Mouse (Mus musculus): ENCODE measurements around the gene Gpr182. TPM values are rescaled to one million over a fixed set of nuclear protein-coding genes. Genes with fewer than 3 reads are reported as not detected.
"Not testable (repeated sequence)": the region's sequence is repeated elsewhere in the genome, so short reads cannot be mapped to it uniquely, and the experiment has no call there.

The Gpr182 gene
- polyA plus RNA-seq (2016; fragmentation: Nextera tagmentation; extraction: Ambion mirVana) = 10.3 and 11.2 TPM in 2 replicates

DNA sequence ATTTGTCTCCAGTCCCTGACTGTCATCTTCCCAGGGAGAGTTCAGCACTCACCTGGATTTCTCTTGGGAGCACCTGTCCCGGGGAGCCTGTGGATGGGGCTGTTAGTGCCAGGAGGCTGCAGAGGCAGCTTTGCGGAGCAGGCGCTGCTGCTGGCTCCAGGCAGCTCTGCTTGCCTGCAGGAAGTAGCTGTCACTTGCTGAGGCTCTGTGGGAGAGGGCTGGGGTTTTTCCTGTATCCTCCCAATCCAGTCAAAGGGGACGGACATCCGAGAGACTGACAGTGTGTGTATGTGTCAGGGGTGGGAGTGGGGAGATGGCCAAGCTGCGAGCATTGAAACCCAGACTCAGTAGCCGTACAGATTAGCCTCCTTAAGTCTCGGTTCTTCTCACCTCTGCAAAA lies at the start of gene Gpr182:
TSS of gene Gpr182 (minus strand) at position 185 of the 400 bp plus-strand sequence.
- Histone ChIP-seq H3K27ac (0 out of 2 replicates have a peak within 1 kb of the TSS, but pooled peaks have one; percentile 10), H3K9ac (no peak within 1 kb of the TSS; the same call in 1 of the 2 replicates), H3K4me1 (peaks cover 58% of the 10 kb centered on the region), H3K4me2 (peak within 1 kb of the TSS; percentile 7), H3K27me3 (replicated peaks) (0 out of 2 replicates have a peak, but pooled peaks cover 8% of the 10 kb centered on the region), H3K36me3 (peaks cover 17% of the 10 kb centered on the region), H3K9me3 (replicated peaks) (no peaks in the 10 kb centered on the region), H3K4me3 (peak within 1 kb of the TSS; percentile 33)
- 32% methylated on average over 8 of the region's 8 CpGs for WGBS (ENCODE audit: insufficient replicate concordance)
- 0 out of 2 replicates have a peak, but pooled peaks have one; percentile 29 for ATAC-seq

DNA sequence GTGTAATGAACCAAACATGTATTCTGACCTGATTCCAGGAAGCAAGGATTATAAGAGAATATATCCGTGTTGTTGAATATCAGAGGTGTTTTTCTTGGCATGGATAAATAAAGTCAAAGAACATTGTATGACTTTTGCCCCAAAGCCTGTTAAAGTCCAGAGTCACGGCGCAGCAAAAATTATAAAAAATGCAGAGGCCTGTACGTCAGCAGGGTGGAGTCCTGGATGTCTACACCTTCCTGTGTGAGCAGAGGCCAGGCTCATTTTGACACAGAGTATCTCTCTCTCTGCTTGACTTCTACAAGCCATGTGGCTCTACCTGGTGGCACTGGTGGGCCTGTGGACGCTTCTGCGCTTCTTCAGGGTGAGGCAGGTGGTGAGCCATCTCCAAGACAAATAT lies 49.4 kb upstream of the Gpr182 start, which contains the start of gene Rdh16:
TSS of gene Rdh16 (plus strand) at position 262 of the 400 bp plus-strand sequence.
- WGBS (ENCODE audit: insufficient replicate concordance) = 65% methylated on average over 6 of the region's 6 CpGs
- no peak for ATAC-seq

DNA sequence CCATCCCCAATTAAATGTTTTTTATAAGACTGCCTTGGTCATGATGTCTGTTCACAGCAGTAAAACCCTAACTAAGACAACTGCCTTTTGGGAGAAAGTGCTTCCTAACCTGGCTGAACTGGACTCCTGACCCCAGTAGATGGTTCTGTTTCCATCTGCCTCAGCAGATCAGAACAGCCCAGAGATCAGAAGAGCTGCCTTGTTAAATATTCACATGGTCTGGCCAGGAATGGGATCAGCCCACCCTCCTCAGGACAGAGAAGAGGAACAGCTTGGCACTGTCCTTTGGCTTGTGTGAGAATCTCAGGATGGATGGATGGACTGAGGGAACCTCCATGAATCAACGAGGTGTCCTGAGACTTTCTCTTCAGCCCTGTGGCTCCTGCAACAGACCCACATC lies 47.8 kb upstream of the Gpr182 start:
- H3K9ac ChIP-seq = no peak overlapping the region
- no peaks in the 10 kb centered on the region for H3K4me1 ChIP-seq
- no peaks in the 10 kb centered on the region for H3K9me3 ChIP-seq (replicated peaks)
- 32% methylated on average over 1 of the region's 1 CpGs for WGBS (ENCODE audit: insufficient replicate concordance)
- no peaks in the 10 kb centered on the region for H3K27me3 ChIP-seq (replicated peaks)
- H3K4me3 ChIP-seq = no peak overlapping the region
- H3K4me2 ChIP-seq = no peak overlapping the region
- no peak for ATAC-seq
- H3K27ac ChIP-seq = no peak overlapping the region
- no peaks in the 10 kb centered on the region for H3K36me3 ChIP-seq

More for the DNA sequence above, 49.4 kb upstream of the Gpr182 start, which contains the start of gene Rdh16:
- Histone ChIP-seq H3K4me3 (no peak within 1 kb of the TSS), H3K27ac (no peak within 1 kb of the TSS), H3K4me1 (no peaks in the 10 kb centered on the region), H3K36me3 (no peaks in the 10 kb centered on the region), H3K9me3 (replicated peaks) (no peaks in the 10 kb centered on the region), H3K4me2 (no peak within 1 kb of the TSS), H3K27me3 (replicated peaks) (no peaks in the 10 kb centered on the region), H3K9ac (no peak within 1 kb of the TSS)

DNA sequence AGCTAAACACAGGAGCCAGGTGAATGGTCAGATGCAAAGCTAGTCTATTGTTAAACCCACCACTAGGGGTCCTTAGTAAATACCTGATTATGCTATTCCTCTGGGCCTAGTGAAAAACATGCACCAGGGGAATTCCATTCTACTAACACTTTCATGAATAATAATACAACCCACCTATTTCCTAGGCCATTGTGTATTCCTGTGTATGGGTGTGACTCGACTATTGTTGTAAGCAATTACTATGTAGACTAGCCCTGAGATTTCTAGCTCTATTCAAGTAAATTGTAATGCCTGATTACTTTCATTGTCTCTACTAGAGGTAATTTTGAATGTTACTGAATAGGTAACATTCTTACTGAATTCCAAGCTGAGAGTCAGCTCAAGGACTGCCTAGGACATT lies 33.9 kb upstream of the Gpr182 start:
- H3K27ac ChIP-seq; ATAC-seq; H3K4me2 ChIP-seq; H3K9ac ChIP-seq; H3K4me3 ChIP-seq; H3K36me3 ChIP-seq; H3K4me1 ChIP-seq; H3K9me3 ChIP-seq (replicated peaks); H3K27me3 ChIP-seq (replicated peaks): not testable (repeated sequence)
- 63% methylated on average over 1 of the region's 1 CpGs for WGBS (ENCODE audit: insufficient replicate concordance)

DNA sequence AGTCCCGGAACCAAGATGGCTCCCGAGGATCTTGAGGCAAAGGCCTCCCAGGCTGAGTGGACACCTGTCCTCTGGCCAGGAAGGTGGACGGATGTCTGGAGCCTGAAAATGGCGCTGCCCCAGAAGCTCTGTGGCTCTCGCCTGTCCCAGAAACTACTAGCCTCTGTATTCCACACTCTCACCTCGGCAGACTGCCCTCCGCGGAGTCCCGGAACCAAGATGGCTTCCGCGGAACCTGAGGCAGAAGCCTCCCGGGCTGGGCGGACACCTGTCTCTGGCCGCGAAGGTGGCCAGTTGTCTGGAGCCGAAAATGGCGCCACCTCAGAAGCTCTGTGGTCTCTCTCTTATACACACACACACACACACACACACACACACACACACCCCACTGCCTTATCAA lies 30.8 kb upstream of the Gpr182 start:
- H3K4me1 ChIP-seq; H3K4me3 ChIP-seq; H3K9ac ChIP-seq; H3K27ac ChIP-seq; ATAC-seq; H3K4me2 ChIP-seq; H3K27me3 ChIP-seq (replicated peaks); H3K9me3 ChIP-seq (replicated peaks); H3K36me3 ChIP-seq: not testable (repeated sequence)
- WGBS (ENCODE audit: insufficient replicate concordance) = 86% methylated on average over 17 of the region's 17 CpGs

DNA sequence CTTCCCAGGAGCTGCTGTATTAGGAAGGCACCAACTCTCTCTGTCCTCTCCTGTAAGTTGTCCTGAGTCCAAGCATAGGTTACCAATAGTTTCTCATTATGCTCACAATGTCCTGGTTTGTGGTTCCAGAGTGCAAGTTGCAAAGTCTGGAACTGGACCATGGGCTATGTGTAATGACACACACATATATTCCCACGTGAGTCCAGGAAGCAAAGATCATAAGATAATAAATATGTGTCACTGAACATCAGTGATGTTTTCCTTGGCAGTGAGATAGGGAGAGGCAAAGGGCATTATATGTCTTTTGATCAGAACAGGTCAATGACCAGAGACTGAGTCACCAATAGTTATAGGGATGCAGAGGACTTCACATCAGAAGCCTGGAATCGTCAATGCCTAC lies 24.5 kb upstream of the Gpr182 start, which contains the start of gene Rdh9:
TSS of gene Rdh9 (plus strand) at position 376 of the 400 bp plus-strand sequence.
- H3K4me3 ChIP-seq = no peak within 1 kb of the TSS
- H3K4me1 ChIP-seq = no peaks in the 10 kb centered on the region
- no peak within 1 kb of the TSS for H3K4me2 ChIP-seq
- no peak within 1 kb of the TSS for H3K27ac ChIP-seq
- H3K36me3 ChIP-seq = no peaks in the 10 kb centered on the region
- no peak for ATAC-seq
- H3K9ac ChIP-seq = no peak within 1 kb of the TSS
- H3K9me3 ChIP-seq (replicated peaks) = no peaks in the 10 kb centered on the region
- no peaks in the 10 kb centered on the region for H3K27me3 ChIP-seq (replicated peaks)
- WGBS (ENCODE audit: insufficient replicate concordance) = 49% methylated on average over 2 of the region's 2 CpGs

DNA sequence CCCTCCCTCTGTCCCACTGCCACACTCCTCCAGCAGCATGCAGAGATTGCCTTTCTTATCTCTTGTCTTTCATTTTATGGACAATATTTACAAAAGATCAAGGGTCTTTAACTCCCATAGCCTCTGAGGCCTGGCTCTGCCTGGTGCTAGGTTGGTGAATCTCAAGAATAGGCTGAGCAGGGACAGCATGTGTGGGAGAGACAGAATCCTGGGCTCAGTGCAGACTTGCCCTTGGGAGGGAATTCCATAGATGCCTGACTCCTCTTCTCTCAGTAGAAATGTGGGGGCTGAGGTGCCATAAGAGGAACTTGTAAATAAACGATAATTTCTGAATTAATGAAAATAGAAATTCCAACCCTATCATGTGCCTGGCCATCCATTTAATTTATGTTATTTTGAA lies 15.0 kb upstream of the Gpr182 start:
- Histone ChIP-seq H3K36me3 (no peaks in the 10 kb centered on the region), H3K4me1 (no peaks in the 10 kb centered on the region), H3K9ac (no peak overlapping the region), H3K9me3 (replicated peaks) (no peaks in the 10 kb centered on the region), H3K27me3 (replicated peaks) (no peaks in the 10 kb centered on the region), H3K4me3 (no peak overlapping the region), H3K27ac (no peak overlapping the region), H3K4me2 (no peak overlapping the region)
- ATAC-seq = no peak
- WGBS (ENCODE audit: insufficient replicate concordance) = 59% methylated on average over 1 of the region's 1 CpGs

DNA sequence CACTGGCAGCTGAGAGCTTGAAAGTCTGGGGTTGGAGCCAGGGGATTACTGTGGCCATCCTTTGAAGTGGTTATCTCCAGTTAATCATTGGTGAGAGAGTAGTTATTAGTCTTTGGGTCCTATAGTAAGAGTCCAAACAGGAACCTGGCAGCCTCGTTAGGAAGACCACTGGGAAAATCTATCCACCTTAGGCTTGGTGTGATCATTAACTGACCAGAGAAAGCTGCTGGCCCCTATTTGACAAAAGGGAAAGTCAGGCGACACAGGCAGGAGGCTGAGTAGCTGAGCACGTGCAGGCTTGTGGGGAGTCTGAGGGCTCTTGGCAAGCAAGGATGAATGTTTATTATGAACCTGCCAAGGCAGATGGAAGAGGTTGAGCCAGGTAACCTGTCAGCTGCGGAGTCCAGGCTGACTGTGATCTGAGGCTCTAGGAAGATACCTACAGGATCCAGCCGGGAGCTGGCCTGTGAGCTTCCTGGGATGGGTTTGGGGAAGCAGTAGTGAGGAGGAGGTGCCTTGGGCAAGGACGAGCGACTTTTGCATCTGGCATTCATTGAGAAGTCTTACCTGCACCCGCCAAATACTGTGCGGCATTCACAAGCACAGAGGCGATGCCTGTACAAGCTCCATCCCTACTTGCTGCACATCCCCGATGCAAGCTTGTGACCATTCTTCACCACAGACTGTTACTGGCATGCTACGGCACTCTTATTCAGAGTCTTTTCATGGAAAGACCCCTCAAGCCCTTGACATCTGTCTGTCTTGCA lies 12.6 kb upstream of the Gpr182 start:
- Histone ChIP-seq H3K4me2 (no peak overlapping the region), H3K9me3 (replicated peaks) (no peaks in the 10 kb centered on the region), H3K36me3 (no peaks in the 10 kb centered on the region), H3K27ac (peak overlapping the region; percentile 59), H3K9ac (no peak overlapping the region), H3K4me3 (no peak overlapping the region), H3K4me1 (no peaks in the 10 kb centered on the region), H3K27me3 (replicated peaks) (no peaks in the 10 kb centered on the region)
- ATAC-seq = peak; percentile 67
- WGBS (ENCODE audit: insufficient replicate concordance) = 58% methylated on average over 12 of the region's 12 CpGs

DNA sequence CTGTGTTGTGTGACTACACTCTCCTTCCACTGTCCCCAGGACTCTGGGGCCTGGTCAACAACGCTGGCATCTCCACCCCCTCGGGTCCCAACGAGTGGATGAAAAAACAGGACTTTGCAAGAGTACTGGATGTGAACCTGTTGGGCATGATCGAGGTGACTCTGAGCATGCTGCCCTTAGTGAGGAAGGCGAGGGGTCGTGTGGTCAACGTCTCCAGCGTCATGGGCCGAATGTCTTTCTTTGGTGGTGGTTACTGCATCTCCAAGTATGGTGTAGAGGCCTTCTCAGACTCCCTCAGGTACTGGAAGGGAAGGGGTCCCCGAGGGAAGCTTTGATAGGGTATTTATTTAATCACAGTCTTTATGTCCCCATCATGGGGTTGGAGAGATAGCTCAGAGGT lies 11.4 kb upstream of the Gpr182 start:
- not testable (repeated sequence) for ATAC-seq; H3K4me3 ChIP-seq; H3K27me3 ChIP-seq (replicated peaks); H3K36me3 ChIP-seq; H3K4me2 ChIP-seq; H3K4me1 ChIP-seq; H3K9me3 ChIP-seq (replicated peaks); H3K9ac ChIP-seq; H3K27ac ChIP-seq
- WGBS (ENCODE audit: insufficient replicate concordance) = 71% methylated on average over 10 of the region's 10 CpGs

DNA sequence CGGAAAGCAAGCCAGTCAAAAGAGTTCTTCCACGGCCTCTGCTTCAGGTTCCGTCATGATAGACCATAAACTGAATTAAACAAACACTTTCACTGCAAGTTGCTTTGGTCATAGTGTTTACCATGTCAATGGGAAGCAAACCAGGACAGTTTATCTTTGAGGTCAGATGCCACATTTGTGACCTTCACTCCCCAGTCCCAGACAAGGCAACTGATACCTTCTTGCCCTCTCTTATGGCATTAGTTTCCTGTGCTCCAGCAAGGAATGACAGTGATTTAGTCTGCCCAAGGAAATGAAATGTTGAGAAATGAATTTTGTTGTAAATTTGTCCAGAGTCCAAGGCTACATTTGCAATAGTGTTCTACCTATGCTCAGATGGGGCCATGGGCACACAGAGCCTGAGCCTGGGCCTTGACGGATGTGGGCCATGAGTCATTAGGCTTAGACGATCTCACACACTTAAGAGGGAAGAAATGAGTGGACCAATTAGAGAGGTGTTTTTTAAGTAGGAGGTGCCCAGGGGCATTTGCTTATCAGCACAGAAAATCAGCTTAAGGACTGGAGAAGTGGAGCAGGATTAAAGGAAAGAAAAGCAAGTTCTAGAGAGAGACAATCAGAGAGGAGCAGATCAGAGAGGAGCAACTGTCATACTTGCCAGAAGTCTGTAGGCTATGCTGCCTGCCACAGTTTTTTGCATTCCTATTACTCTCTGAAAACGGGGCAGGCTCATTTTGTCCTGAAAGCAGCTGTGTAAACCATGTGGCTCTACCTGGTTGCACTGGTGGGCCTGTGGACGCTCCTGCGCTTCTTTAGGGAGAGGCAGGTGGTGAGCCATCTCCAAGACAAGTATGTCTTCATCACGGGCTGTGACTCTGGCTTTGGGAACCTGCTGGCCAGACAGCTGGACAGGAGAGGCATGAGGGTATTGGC lies 7.9 kb upstream of the Gpr182 start, which contains the start of the genes Rdh1 and Rdh16f1:
TSS of gene Rdh1 (plus strand) at position 541 of the 930 bp plus-strand sequence.
TSS of gene Rdh16f1 (plus strand) at position 607 of the 930 bp plus-strand sequence.
- Histone ChIP-seq H3K36me3 (no peaks in the 10 kb centered on the region), H3K4me1 (peaks cover 21% of the 10 kb centered on the region), H3K9ac (no peak within 1 kb of the TSS), H3K4me3 (no peak within 1 kb of the TSS), H3K27me3 (replicated peaks) (no peaks in the 10 kb centered on the region), H3K27ac (no peak within 1 kb of the TSS), H3K9me3 (replicated peaks) (no peaks in the 10 kb centered on the region), H3K4me2 (no peak within 1 kb of the TSS)
- ATAC-seq = no peak
- WGBS (ENCODE audit: insufficient replicate concordance) = 59% methylated on average over 9 of the region's 9 CpGs

DNA sequence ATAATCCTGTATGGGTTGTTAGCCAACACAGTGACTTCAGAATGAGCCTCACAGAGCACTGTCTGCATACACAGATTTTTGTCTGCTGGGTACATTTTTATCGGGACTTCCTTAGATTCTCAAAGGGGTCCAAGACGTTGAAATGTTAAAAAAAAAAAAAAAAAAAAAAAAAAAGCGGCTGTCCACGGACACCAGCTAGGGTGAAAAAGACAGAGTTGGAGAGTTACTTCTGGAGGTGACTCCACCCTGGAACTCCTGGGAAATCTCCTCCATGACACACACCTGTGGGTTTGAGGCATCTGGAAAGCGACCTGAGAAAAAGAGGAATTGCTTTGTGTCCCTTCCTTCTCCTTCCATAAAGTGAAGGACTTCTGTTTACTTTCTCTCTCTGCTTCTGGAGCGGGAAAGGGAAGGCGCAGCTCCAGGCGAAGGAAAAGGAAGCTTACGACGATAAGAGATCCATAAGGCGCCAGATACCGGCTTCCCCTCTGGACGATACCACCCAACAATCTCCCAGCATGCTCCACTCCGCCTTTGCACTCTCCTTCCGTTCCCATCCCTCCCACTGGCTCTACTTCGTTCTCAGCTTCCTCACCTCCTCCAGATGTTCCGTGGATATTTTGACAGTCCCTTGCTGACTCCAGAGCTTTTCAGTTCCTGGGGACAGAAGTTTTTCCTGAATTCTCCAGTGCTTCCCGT lies 4.4 kb upstream of the Gpr182 start:
- Histone ChIP-seq H3K27ac (no peak overlapping the region), H3K4me2 (peak overlapping the region; percentile 59), H3K9ac (no peak overlapping the region), H3K4me3 (peak overlapping the region; percentile 27; the same call in 1 of the 2 replicates), H3K27me3 (replicated peaks) (0 out of 2 replicates have a peak, but pooled peaks cover under 1% of the 10 kb centered on the region), H3K4me1 (peaks cover 28% of the 10 kb centered on the region), H3K36me3 (no peaks in the 10 kb centered on the region), H3K9me3 (replicated peaks) (no peaks in the 10 kb centered on the region)
- 12% methylated on average over 16 of the region's 18 CpGs for WGBS (ENCODE audit: insufficient replicate concordance)
- peak; percentile 35; the same call in 1 of the 2 replicates for ATAC-seq

Measured in liver, embryonic 12.5 days (tissue).